Mouse (Mus musculus) kidney, adult 2 months (tissue): ENCODE measurements around the gene Trim14.

ENCODE experiments used
- CTCF ChIP-seq: fragments of 200-500 bp; conservative IDR thresholded peaks from 2 replicates; pipeline ENCODE4 v1.5.1; 2011; ENCODE audit warnings: low read depth, mild to moderate bottlenecking, control low read depth, low read length, moderate library complexity, mixed read lengths; ENCODE audit not compliant: insufficient read depth, insufficient read length
- POLR2A ChIP-seq: fragments of 200-500 bp; IDR thresholded peaks from one replicate; pipeline ENCODE4 v1.6.1; 2011; ENCODE audit warnings: low read depth, low read length, control low read depth

DNA sequence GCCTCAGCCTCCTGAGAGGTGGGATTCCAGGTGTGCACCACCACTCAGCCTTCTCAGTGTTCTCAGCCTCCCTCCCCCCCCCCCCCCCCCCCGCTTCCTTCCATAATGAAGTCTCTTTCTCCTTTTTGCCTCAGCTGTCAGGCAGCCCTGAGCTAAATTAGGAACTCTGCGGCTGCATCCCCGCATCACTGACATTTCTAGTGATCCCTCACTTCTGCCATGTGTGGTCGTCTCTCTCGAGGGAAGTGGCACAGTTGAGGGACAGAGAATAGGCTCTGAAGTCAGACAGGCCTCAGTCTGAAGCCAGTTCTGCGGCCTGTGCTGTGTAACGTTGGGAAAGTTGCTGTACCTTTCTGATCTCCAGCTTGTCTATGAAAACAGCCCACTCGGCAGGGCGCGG lies 14.0 kb upstream of the Trim14 start:
- TF ChIP-seq CTCF, result no peak
- TF ChIP-seq POLR2A, result no peak
